In genomic region chr4:119450436-119450835, GRCm38 (mm10) we compare ENCODE assay signal across 31 mouse cellular contexts. TPM values are rescaled to one million over a fixed set of nuclear protein-coding genes. Genes with fewer than 3 reads are reported as not detected.
"Had no signal": no experiment of that assay in that cellular context is flagged by ENCODE, and none has a peak within 500 bp of the region (broad histone marks: within the 10 kb centered on the region; RNA-seq: fewer than 3 reads in every experiment).

No protein-coding gene starts in this region.

- H3K4me3 ChIP-seq: gastrocnemius, adult 2 months; heart, adult 2 months; heart, embryonic 10.5 days; heart, embryonic 12.5 days; hindbrain, embryonic 10.5 days; hindbrain, embryonic 12.5 days; intestine, embryonic 15.5 days; layer of hippocampus, adult 2 months; left cerebral cortex, adult 2 months; limb, embryonic 10.5 days; limb, embryonic 12.5 days; liver, embryonic 13.5 days; liver, embryonic 15.5 days had no signal

- H3K4me1 ChIP-seq: liver, embryonic 15.5 days had no signal

- DNase-seq: gastrocnemius, adult 2 months; gastrocnemius, postnatal 10 days; gastrocnemius, postnatal 25 days; heart, adult 2 months; heart, postnatal 10 days; heart, postnatal 4 days; kidney, adult 18-20 months; kidney, adult 8-10 months; kidney, postnatal 10 days; kidney, postnatal 25 days; kidney, postnatal 4 days; liver; liver, embryonic 13.5 days had no signal

- H3K9me3 ChIP-seq: heart, embryonic 10.5 days; heart, embryonic 12.5 days; hindbrain, embryonic 10.5 days; hindbrain, embryonic 12.5 days; intestine, embryonic 15.5 days; limb, embryonic 10.5 days; liver, embryonic 13.5 days; liver, embryonic 15.5 days had no signal

- H3K27me3 ChIP-seq: heart, embryonic 12.5 days; hindbrain, embryonic 12.5 days; intestine, embryonic 15.5 days; limb, embryonic 12.5 days; liver, embryonic 13.5 days; liver, embryonic 15.5 days had no signal

- H3K36me3 ChIP-seq: heart, embryonic 10.5 days; heart, embryonic 12.5 days; hindbrain, embryonic 10.5 days; hindbrain, embryonic 12.5 days; intestine, embryonic 15.5 days; limb, embryonic 10.5 days; limb, embryonic 12.5 days; liver, embryonic 13.5 days; liver, embryonic 15.5 days had no signal

- H3K9ac ChIP-seq: heart, embryonic 12.5 days; hindbrain, embryonic 12.5 days; intestine, embryonic 15.5 days; limb, embryonic 12.5 days; liver, embryonic 13.5 days; liver, embryonic 15.5 days had no signal

- H3K27ac ChIP-seq: gastrocnemius, adult 2 months; heart, adult 2 months; heart, embryonic 10.5 days; hindbrain, embryonic 12.5 days; intestine, embryonic 15.5 days; layer of hippocampus, adult 2 months; left cerebral cortex, adult 2 months; limb, embryonic 10.5 days; limb, embryonic 12.5 days; liver, embryonic 13.5 days; liver, embryonic 15.5 days had no signal

- H3K4me2 ChIP-seq: heart, embryonic 12.5 days; hindbrain, embryonic 12.5 days; intestine, embryonic 15.5 days; limb, embryonic 12.5 days; liver, embryonic 11.5 days; liver, embryonic 13.5 days; liver, embryonic 15.5 days had no signal

- ATAC-seq: hindbrain, embryonic 16.5 days; inflammation-experienced regulatory T-cells, adult 6 months; intestine, embryonic 15.5 days; intestine, postnatal 0 days had no signal

RNA-seq across cellular contexts. Expression of gene Zmynd12, which starts 27.8 kb away (rescaled TPM):
- total RNA-seq: gastrocnemius, adult 2 months; gastrocnemius, postnatal 10 days; gastrocnemius, postnatal 25 days; gastrocnemius, postnatal 4 days; granulocyte monocyte progenitor cell, adult 5-6 weeks; heart, adult 2 months; heart, postnatal 10 days; heart, postnatal 25 days; heart, postnatal 4 days; layer of hippocampus, postnatal 10 days had no signal
- polyA plus RNA-seq: heart, embryonic 12.5 days; inflammation-experienced regulatory T-cells, adult 6 months; limb, embryonic 10.5 days; liver, embryonic 11.5 days had no signal

RNA-seq across cellular contexts. Expression of gene Ccdc30, which starts 35.1 kb away (rescaled TPM):
- total RNA-seq: gastrocnemius, adult 2 months; granulocyte monocyte progenitor cell, adult 5-6 weeks had no signal

RNA-seq across cellular contexts. Expression of gene Rimkla, which starts 42.0 kb away (rescaled TPM):
- total RNA-seq: gastrocnemius, adult 2 months; gastrocnemius, postnatal 25 days had no signal
- polyA plus RNA-seq: liver, embryonic 15.5 days had no signal
